Mouse (Mus musculus) neural tube, embryonic 11.5 days (tissue): Measurements from ENCODE around the gene Mog. TPM values are rescaled to one million over a fixed set of nuclear protein-coding genes. Genes with fewer than 3 reads are reported as not detected.
"Not testable (repeated sequence)": the region's sequence is repeated elsewhere in the genome, so short reads cannot be mapped to it uniquely, and the experiment has no call there.

Experiments used
- ATAC-seq: fragments of 200-750 bp; cut with Nextera tagmentation; 2 replicates; pipeline ENCODE4 v1.8.0; 2017; ENCODE audit warnings: moderate number of reproducible peaks, mild to moderate bottlenecking, moderate TSS enrichment, moderate library complexity; ENCODE audit not compliant: insufficient read depth, low FRiP score, low TSS enrichment
- DNase-seq: peaks from one replicate; pipeline ENCODE4 v3.0.0-alpha.2; 2015; ENCODE audit warnings: low spot score
- H3K27ac ChIP-seq: fragments of 300-500 bp; sonication (generic); 2 replicates; pipeline ENCODE4 v1.5.1; 2014; ENCODE audit warnings: low read depth, mild to moderate bottlenecking, low read length
- H3K27me3 ChIP-seq: fragments of 300-500 bp; sonication (generic); 2 replicates; pipeline ENCODE4 v1.6.1; 2014; ENCODE audit warnings: mild to moderate bottlenecking, low read length, mixed read lengths; ENCODE audit not compliant: control insufficient read depth, insufficient read depth
- H3K36me3 ChIP-seq: fragments of 300-500 bp; sonication (generic); 2 replicates; pipeline ENCODE4 v1.6.1; 2014; ENCODE audit warnings: mild to moderate bottlenecking, low read length, moderate library complexity, mixed read lengths; ENCODE audit not compliant: control insufficient read depth, insufficient read depth
- H3K4me1 ChIP-seq: fragments of 300-500 bp; sonication (generic); 2 replicates; pipeline ENCODE4 v1.6.1; 2014; ENCODE audit warnings: low read length, mixed read lengths; ENCODE audit not compliant: control insufficient read depth, insufficient read depth
- H3K4me2 ChIP-seq: fragments of 300-500 bp; sonication (generic); 2 replicates; pipeline ENCODE4 v1.6.1; 2014; ENCODE audit warnings: low read depth, mild to moderate bottlenecking, moderate library complexity
- H3K4me3 ChIP-seq: fragments of 300-500 bp; sonication (generic); 2 replicates; pipeline ENCODE4 v1.5.1; 2014; ENCODE audit warnings: low read depth, low read length
- H3K9ac ChIP-seq: fragments of 300-500 bp; sonication (generic); 2 replicates; pipeline ENCODE4 v1.6.1; 2014; ENCODE audit warnings: mild to moderate bottlenecking, low read length
- H3K9me3 ChIP-seq: fragments of 300-500 bp; sonication (generic); 2 replicates; pipeline ENCODE4 v1.6.1; 2016; ENCODE audit warnings: low read length; ENCODE audit not compliant: control insufficient read depth
- WGBS: fragments of 180-500 bp; shearing (Covaris S2); extraction: QIAGEN DNeasy Blood & Tissue Kit; methylation state at CpG from one replicate; pipeline ENCODE4 v1.1.7; 2014; 5-methylcytosine and 5-hydroxymethylcytosine counted together
- polyA plus RNA-seq: library from polyadenylated mRNA; unstranded; fragments of >200 nt; fragmentation: Nextera tagmentation; extraction: Ambion mirVana; gene quantifications from 2 replicates; pipeline ENCODE4 v1.2.1, GENCODE M21; 2014

The Mog gene
- polyA plus RNA-seq, 1 experiment from 2014 or later: 0.40 TPM

GRCm38 (mm10) chr17:37028683-37029120 lies 5.5 kb upstream of the Mog start:
- ATAC-seq (peak; percentile 99), DNase-seq (peak; percentile 96)
- peak overlapping the region; percentile 30 for H3K4me3 ChIP-seq
- no peaks in the 10 kb centered on the region for H3K9me3 ChIP-seq
- peak overlapping the region; percentile 59 for H3K9ac ChIP-seq
- H3K4me2 ChIP-seq: peak overlapping the region; percentile 43
- 0% methylated on average over 14 of the region's 14 CpGs for WGBS
- H3K36me3 ChIP-seq: no peaks in the 10 kb centered on the region
- H3K27ac ChIP-seq: peak overlapping the region; percentile 93
- H3K4me1 ChIP-seq: no peaks in the 10 kb centered on the region
- no peaks in the 10 kb centered on the region for H3K27me3 ChIP-seq

GRCm38 (mm10) chr17:37028212-37028611 lies 5.0 kb upstream of the Mog start:
- WGBS: 6% methylated on average over 10 of the region's 10 CpGs
- no peak for DNase-seq

GRCm38 (mm10) chr17:37027486-37027885 lies 4.3 kb upstream of the Mog start:
- ATAC-seq (no peak), DNase-seq (no peak)
- H3K4me1 ChIP-seq: no peaks in the 10 kb centered on the region
- H3K4me3 ChIP-seq: no peak overlapping the region
- no peaks in the 10 kb centered on the region for H3K36me3 ChIP-seq
- WGBS: 92% methylated on average over 4 of the region's 4 CpGs
- H3K9me3 ChIP-seq: no peaks in the 10 kb centered on the region
- no peak overlapping the region for H3K9ac ChIP-seq
- no peak overlapping the region for H3K4me2 ChIP-seq
- peak overlapping the region; percentile 93; the same call in 1 of the 2 replicates for H3K27ac ChIP-seq
- no peaks in the 10 kb centered on the region for H3K27me3 ChIP-seq

More at GRCm38 (mm10) chr17:37028212-37028611, 5.0 kb upstream of the Mog start:
- ATAC-seq: peak; percentile 10; the same call in 1 of the 2 replicates
- Histone ChIP-seq H3K4me2 (peak overlapping the region; percentile 43), H3K9me3 (no peaks in the 10 kb centered on the region), H3K36me3 (no peaks in the 10 kb centered on the region), H3K4me3 (peak overlapping the region; percentile 30; the same call in 1 of the 2 replicates), H3K27me3 (no peaks in the 10 kb centered on the region), H3K9ac (peak overlapping the region; percentile 59), H3K4me1 (no peaks in the 10 kb centered on the region), H3K27ac (peak overlapping the region; percentile 93)

- WGBS: 61% methylated on average over 2 of the region's 2 CpGs
Measured at GRCm38 (mm10) chr17:37026425-37026824, 3.2 kb upstream of the Mog start.

GRCm38 (mm10) chr17:37019242-37019641 lies 4.0 kb downstream of the Mog start:
- H3K27me3 ChIP-seq, H3K9ac ChIP-seq, H3K4me2 ChIP-seq, H3K4me3 ChIP-seq, DNase-seq, H3K36me3 ChIP-seq, H3K4me1 ChIP-seq, H3K9me3 ChIP-seq, H3K27ac ChIP-seq, ATAC-seq: not testable (repeated sequence)
- WGBS: 92% methylated on average over 5 of the region's 5 CpGs

More at GRCm38 (mm10) chr17:37026425-37026824, 3.2 kb upstream of the Mog start:
- Histone ChIP-seq H3K36me3 (no peaks in the 10 kb centered on the region), H3K4me1 (no peaks in the 10 kb centered on the region), H3K4me3 (no peak overlapping the region), H3K27me3 (no peaks in the 10 kb centered on the region), H3K9me3 (no peaks in the 10 kb centered on the region), H3K4me2 (no peak overlapping the region), H3K27ac (no peak overlapping the region), H3K9ac (no peak overlapping the region)
- ATAC-seq (no peak), DNase-seq (no peak)

- no peak for DNase-seq
- Histone ChIP-seq H3K4me2 (no peak overlapping the region), H3K9ac (no peak overlapping the region), H3K9me3 (no peaks in the 10 kb centered on the region), H3K4me3 (no peak overlapping the region), H3K36me3 (no peaks in the 10 kb centered on the region), H3K27me3 (no peaks in the 10 kb centered on the region), H3K27ac (no peak overlapping the region), H3K4me1 (no peaks in the 10 kb centered on the region)
- WGBS: 60% methylated on average over 3 of the region's 3 CpGs
- no peak for ATAC-seq
Measured at GRCm38 (mm10) chr17:37018328-37018727, 4.9 kb downstream of the Mog start.

- no peaks in the 10 kb centered on the region for H3K4me1 ChIP-seq
- DNase-seq: no peak
- no peak overlapping the region for H3K4me2 ChIP-seq
- H3K36me3 ChIP-seq: no peaks in the 10 kb centered on the region
- no peaks in the 10 kb centered on the region for H3K27me3 ChIP-seq
- H3K9ac ChIP-seq: no peak overlapping the region
- no peak for ATAC-seq
- H3K4me3 ChIP-seq: no peak overlapping the region
- H3K9me3 ChIP-seq: no peaks in the 10 kb centered on the region
- no peak overlapping the region for H3K27ac ChIP-seq
Measured at GRCm38 (mm10) chr17:37016333-37016732, 6.9 kb downstream of the Mog start.

- no peaks in the 10 kb centered on the region for H3K9me3 ChIP-seq
- H3K36me3 ChIP-seq: peaks cover 4% of the 10 kb centered on the region
- no peak overlapping the region for H3K4me2 ChIP-seq
- no peaks in the 10 kb centered on the region for H3K27me3 ChIP-seq
- no peak overlapping the region for H3K27ac ChIP-seq
- DNase-seq (no peak), ATAC-seq (no peak)
- 77% methylated on average over 5 of the region's 5 CpGs for WGBS
- H3K4me1 ChIP-seq: no peaks in the 10 kb centered on the region
- no peak overlapping the region for H3K9ac ChIP-seq
- no peak overlapping the region for H3K4me3 ChIP-seq
Measured at GRCm38 (mm10) chr17:37012141-37012540, 11.1 kb downstream of the Mog start.

- Histone ChIP-seq H3K9me3 (no peaks in the 10 kb centered on the region), H3K4me1 (no peaks in the 10 kb centered on the region), H3K27ac (no peak overlapping the region), H3K4me2 (no peak overlapping the region), H3K9ac (no peak overlapping the region), H3K27me3 (no peaks in the 10 kb centered on the region), H3K4me3 (no peak overlapping the region), H3K36me3 (peaks cover 4% of the 10 kb centered on the region)
- ATAC-seq: no peak
- WGBS: 85% methylated on average over 3 of the region's 3 CpGs
- DNase-seq: no peak
Measured at GRCm38 (mm10) chr17:37011719-37012118, 11.5 kb downstream of the Mog start.
